ENCODE assay signal across 16 mouse cellular contexts in genomic region chr2:151586807-151587206, GRCm38 (mm10).
"Had no signal": no experiment of that assay in that cellular context is flagged by ENCODE, and none has a peak within 500 bp of the region (broad histone marks: within the 10 kb centered on the region; RNA-seq: fewer than 3 reads in every experiment).

No protein-coding gene starts in this region.

- H3K4me3 ChIP-seq: heart, embryonic 10.5 days; heart, embryonic 12.5 days; hindbrain, embryonic 13.5 days; hindbrain, embryonic 15.5 days; layer of hippocampus, adult 2 months; left cerebral cortex, adult 2 months; limb, embryonic 10.5 days; limb, embryonic 12.5 days had no signal

- H3K27ac ChIP-seq: heart, embryonic 10.5 days; hindbrain, embryonic 13.5 days; hindbrain, embryonic 15.5 days; hindbrain, postnatal 0 days; left cerebral cortex, adult 2 months; limb, embryonic 10.5 days; limb, embryonic 12.5 days had no signal

- H3K9ac ChIP-seq: heart, embryonic 12.5 days; hindbrain, embryonic 13.5 days; hindbrain, embryonic 15.5 days; limb, embryonic 12.5 days had no signal

- H3K27me3 ChIP-seq: hindbrain, embryonic 13.5 days; hindbrain, embryonic 15.5 days; limb, embryonic 12.5 days had no signal

- H3K9me3 ChIP-seq: heart, embryonic 10.5 days; hindbrain, embryonic 13.5 days; hindbrain, embryonic 15.5 days; limb, embryonic 10.5 days had no signal

- ATAC-seq: hindbrain, postnatal 0 days had no signal

- H3K36me3 ChIP-seq: heart, embryonic 10.5 days; heart, embryonic 12.5 days; limb, embryonic 10.5 days; limb, embryonic 12.5 days had no signal

- DNase-seq: gastrocnemius, postnatal 14 days; gastrocnemius, postnatal 36 days; heart, adult 18-20 months; heart, postnatal 10 days; heart, postnatal 4 days; kidney, adult 11 months; liver had no signal

- H3K4me1 ChIP-seq: heart, embryonic 10.5 days; heart, embryonic 12.5 days; hindbrain, embryonic 13.5 days; hindbrain, embryonic 15.5 days; limb, embryonic 10.5 days; limb, embryonic 12.5 days had no signal

- H3K4me2 ChIP-seq: heart, embryonic 12.5 days; hindbrain, embryonic 13.5 days; hindbrain, embryonic 15.5 days; limb, embryonic 12.5 days had no signal
